Mouse (Mus musculus) lung, postnatal 10 days (tissue): Measurements from ENCODE around the gene Tasp1.
"Not testable (repeated sequence)": the region's sequence is repeated elsewhere in the genome, so short reads cannot be mapped to it uniquely, and the experiment has no call there.

Experiments
- DNase-seq: peaks from one replicate; pipeline ENCODE4 v3.0.0; 2021

Gene Tasp1

DNA sequence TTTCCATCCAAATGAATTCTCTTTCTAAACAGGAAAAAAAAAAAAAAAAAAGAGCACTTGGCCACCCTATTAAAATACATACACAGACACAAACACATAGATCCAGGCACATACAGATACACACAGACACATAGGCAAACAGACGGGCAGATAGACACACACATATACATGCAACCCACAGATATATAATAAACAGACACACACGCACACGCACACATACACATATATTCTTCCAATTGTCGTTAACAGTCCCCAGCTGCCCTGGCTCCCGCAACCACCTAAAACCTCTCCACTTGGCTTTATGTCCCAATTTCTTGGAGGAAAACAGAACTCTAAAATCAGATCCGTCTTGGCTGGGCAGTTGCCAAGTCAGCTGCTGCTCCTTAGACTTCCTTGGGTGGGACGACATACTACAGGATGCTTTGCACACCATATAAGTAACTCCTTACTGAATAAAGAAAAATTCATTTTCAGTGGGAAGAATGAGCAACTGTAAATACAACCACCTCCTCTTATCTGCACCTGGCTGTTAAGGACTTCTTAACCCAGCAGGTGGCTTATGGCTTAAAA lies 188.5 kb downstream of the Tasp1 start:
- peak; percentile 22 for DNase-seq

DNA sequence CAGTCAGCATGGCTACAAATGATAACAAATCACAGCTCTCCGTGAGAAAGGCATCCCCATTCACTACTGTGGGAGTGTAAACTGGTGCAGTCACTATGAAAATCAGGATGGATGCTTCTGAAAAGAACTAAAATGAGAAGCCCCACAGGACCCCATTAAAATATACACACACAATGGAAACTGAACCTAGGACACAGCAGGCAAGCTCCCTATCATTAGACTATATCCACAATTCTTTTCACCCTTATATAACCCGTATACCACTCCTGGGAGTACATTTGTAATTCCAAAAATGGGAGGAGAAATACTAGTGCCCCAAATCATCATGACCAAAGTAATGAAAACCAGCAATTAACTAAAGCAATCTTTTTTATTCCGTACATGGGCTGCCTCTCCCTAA lies 190.7 kb downstream of the Tasp1 start:
- DNase-seq, result no peak

DNA sequence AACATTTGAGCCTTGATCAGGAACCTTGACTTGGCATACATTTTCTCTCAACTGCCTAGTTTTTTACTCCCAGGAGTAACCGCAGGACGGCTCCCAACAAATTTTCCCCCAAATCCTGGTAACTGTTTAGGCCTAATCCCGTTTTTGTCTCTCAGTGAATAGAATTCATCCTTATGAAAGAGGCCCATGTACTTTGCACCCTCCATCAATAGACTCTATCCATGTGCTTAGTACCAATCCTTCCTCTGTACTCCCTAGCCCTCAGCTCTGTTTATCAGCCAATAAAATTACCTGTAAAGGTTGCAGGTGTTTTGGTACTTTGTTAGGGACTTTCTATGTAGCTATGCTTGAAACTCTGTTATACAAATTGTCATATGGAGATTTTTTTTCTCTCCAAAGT lies 192.4 kb downstream of the Tasp1 start:
- no peak for DNase-seq

DNA sequence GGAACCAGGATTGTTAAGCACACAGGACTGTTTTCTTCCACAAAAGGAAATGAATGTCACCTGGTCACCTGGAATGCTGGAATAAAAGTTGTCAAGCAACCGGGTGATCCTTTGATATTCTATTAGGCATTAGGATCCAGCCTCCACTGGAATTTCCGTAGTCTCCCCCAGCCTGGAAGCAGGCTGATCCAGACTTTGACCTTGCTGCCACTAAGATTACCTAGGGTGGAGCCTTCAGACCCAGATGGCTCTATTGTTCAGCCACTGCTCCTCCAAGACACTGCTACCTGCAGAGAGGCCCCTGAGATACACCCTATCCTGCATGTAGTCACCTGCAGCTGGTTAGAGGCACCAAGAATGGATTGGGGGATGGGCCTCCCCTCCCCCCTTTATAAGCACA lies 192.8 kb downstream of the Tasp1 start:
- DNase-seq, result no peak

DNA sequence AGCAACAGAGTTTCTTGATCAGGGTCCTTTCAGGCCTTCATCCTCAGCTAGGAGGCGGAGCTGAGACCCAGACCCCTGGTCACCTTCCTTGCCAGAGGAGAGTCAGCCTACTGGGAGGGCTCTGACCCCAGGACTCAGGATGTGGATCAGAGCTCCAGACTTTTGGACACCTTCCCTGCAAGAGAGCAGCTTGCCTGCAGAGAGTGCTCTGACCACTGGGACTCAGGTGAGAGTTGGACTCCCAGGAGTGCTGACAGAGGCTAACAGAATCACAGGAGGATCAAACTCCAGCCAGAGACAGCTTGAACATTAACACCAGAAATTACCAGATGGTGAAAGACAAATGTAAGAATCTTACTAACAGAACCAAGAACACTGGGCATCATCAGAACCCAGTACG lies 197.5 kb downstream of the Tasp1 start:
- not testable (repeated sequence) for DNase-seq

DNA sequence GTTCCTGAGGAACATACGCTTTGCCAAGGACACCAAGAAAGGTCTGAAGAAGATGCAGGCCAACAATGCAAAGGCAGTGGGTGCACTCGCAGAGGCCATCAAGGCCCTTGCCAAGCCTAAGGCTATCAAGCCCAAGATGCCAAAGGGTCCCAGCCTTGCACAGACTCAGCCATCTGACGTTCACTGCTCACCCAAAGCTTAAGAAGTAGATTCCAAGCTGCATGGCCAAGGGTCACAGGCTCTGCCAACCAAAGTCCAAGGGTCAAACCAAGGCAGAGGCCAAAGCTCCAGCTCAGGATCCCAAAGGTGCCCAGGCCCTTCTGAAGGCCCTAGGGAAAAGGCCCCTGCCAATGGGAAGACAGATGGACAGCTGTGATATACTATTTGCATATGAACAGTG lies 203.2 kb downstream of the Tasp1 start:
- not testable (repeated sequence) for DNase-seq

DNA sequence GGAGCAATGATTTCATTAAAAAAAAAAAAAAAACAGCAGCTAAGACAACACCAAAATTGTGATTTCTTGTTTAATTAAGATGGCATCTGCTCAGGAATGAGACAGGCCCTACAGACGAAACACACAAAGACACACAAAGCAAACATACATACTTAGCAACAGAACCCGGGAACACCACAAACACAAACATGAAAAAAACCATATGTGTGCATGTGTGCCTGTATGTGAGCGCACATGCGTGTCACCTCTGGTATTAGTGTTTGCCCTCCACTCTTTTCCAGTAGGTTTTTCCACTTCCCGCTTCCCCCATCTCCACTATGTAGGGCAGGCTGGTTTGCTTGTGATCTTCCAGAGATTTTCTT lies 206.5 kb downstream of the Tasp1 start:
- no peak for DNase-seq

DNA sequence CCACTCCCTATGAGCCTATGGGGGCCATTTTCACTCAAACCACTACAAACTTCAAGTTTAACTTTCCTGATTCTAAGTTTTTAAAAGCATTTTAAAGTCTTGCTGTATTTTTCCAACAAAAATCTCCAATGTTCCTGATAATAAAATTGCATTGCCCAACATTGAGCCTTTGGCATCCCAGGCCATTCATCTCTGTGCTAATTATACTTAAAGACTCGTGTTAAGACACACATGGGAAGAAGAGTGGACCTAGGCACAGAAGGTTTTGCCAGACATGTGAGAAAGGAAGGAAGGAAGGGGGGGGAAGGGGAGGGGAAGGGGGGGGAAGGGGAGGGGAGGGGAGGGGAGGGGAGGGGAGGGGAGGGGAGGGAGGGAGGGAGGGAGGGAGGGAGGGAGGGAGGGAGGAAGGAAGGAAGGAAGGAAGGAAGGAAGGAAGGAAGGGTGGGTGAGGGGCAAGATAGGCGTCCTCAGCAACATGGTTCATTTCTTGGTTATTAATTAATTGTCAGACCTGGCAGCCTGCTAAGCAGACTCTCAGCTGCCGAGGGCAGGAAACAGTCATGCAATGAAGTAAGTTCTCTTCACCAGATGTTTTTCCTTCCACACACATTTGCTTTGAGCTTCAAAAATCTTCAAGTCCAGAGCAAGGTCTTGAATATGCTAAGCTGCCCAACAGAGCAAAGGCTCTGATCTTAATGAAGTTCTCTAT lies 207.0 kb downstream of the Tasp1 start:
- peak; percentile 67 for DNase-seq

DNA sequence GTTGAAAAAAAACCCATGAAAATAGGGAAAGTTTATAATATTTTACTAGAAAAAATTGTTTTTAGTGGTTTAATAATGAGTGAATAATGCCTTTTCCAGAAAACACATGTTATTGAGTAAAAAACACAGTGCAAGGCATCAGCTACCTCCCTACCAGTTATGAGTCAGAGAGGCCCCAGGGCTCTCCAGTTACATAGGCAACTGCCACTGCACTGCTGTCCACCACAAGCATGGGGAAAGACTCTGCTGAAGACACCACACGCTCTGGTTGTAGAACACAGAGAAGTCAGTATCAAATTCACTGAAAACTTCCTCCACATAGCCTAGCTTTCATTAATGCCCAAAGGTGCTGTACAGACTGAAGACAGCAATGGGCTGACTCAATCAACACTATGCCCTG lies 217.0 kb downstream of the Tasp1 start:
- DNase-seq, result no peak

DNA sequence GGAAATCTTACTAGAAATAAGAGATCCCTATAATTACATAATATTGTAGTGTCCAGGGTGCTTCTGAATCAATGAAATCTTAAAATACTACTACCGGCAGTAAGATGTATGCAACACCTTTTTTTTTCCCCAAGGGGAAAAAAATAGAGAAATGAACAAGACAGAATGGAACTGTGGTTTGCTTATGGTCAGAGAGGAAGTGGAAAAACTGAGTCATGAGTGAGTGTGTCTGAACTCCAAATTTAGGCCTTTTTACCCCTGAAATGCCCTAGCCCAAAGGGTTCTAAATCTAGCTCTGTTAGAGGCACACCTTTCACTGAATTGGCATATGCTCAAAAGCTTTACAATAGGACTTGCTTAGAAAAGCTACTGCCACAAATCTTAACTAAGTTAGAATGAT lies 225.2 kb downstream of the Tasp1 start:
- no peak for DNase-seq

DNA sequence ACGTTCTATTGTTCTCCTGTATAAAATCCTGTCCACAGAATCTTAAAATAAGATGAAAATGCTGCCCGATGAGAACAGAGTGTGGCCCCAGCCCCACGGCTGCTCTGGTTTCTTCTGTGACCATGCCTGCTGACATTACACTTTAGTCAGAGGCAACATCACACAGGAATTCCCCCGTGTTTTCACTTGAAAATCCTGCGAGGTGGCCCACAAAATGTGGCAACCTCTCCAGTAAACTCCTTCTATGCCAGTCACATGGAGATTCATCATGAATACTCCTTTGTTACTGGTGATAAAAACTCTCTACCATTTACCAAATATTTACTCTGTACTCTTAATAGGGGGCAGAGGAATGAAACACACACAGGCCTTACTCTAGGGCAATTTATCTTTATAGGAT lies 225.7 kb downstream of the Tasp1 start:
- no peak for DNase-seq

DNA sequence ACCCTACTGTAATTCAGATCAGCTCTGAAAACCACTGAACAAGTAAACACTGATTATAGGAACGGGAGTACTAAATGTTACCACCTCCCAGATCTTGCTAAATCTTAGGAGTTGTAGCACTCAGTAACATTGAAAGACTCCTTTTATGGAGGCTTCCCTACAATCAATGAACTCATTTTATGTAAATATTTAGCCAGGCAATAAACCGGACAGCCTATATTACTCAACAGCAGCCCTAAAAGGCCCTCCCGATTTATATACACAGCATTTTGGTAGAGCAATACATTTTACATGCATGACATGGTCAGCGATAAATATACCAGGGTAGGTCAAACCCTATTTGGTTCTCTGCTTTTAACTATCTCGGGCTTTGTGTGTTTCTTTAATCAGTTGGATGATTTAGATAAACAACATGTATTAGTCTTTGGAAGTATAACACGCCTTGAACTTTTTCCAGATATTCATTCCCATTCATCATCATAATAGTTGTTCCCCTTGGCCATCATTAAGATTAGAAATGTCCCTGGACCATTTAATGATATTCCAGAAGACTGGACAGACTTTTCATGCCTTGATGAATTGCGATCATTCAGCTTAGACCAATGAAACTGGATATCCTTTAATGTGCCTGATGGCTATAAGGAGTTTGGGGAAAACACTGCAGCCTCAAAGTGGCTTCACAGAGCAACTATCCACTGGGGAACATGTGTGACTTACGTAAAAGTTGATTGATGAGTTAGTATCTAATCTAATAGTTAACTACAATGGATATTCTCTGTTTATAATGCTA lies 244.8 kb downstream of the Tasp1 start:
- DNase-seq, result no peak

DNA sequence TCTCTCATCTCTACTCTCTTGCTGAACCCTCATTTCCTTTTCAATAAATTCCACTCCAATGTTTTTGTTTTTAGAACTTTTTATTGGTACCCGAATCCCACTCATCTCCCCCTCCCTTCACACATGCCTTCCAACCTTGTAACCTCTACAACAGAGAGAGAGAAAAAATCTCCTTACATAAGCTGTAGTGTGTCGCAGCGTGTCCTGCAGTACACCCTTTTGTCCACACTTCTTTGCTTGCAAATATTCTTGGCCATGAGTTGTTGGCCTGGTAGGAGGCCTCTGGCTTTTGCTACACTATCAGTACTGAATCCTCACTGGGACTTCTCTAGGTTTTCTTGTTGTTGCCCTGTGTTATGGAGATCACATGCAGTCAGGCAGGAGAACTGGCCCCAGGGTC lies 249.3 kb downstream of the Tasp1 start:
- DNase-seq, result peak; percentile 5

DNA sequence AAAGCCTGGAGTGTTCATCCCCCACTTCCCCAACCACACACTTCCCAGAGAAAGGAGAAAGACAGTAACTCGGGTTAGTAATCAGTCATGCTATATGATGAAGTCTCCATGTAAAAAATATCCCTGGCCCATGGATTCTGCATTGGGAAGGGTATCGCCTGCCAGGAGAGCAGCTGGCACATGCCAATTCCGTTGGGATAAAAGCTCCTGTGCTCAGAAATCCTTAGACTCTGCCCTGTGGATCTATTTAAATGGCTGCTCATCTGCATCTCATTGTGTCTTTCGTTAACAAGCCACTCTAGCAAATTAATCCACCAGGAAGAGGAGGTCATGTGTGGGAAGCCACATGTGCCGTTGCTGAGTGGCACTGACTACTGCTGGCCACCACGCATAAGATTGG lies 258.7 kb downstream of the Tasp1 start:
- no peak for DNase-seq

DNA sequence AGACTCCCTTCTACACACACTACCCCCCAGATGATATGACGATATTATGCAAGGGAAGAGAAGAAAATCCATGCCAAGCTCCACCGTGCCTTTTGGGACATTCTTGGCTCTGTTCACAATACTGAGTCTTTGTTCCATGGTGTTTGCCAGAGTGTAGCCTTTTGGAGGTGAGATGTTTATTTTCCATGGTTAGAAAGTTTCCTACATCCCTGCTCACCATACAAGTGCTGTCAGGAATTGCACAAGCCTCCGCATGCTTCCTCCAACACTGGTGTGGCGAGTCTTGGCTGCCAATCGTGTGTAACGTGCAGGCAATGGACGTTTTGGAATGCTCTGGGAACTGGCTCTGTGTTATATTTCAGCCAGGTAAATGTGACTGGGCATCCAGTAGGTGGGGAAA lies 262.6 kb downstream of the Tasp1 start:
- peak; percentile 28 for DNase-seq

DNA sequence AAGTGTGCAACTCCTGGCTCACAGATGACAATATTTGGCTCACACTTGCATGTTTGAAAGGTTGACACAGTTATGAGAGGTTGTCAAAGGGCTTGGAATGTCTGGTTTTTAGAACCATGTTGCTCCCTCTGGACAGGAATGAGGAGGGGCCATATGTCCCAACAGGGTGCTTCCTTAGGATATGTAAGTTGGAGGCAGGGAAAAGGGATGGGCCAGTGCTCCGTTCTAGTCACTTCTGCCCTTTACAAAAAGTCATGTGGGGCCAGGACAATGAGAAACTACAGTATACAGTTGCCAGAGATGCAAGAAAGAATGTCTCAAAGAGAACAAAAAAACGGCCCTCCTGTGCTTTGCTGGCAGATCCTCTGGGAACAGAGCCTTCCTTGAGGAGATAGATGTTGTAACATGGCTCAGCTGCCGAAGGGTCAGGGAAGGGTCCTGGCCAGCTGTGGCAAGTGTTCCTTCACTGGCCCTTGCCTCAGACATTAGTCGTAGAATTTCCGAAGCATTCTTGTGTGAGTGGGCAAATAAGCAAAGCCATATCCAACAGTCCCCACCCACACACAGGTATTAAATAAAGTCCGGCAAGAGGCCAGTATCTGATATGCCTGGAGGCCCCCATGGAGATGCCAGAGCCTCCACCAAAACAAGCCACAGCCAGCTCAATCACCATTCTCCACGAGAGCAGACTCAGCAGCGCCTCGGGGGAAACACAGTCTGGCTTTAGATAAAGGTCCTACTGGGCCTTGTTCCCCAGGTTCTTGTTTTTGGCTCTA lies 274.1 kb downstream of the Tasp1 start:
- peak; percentile 73 for DNase-seq

DNA sequence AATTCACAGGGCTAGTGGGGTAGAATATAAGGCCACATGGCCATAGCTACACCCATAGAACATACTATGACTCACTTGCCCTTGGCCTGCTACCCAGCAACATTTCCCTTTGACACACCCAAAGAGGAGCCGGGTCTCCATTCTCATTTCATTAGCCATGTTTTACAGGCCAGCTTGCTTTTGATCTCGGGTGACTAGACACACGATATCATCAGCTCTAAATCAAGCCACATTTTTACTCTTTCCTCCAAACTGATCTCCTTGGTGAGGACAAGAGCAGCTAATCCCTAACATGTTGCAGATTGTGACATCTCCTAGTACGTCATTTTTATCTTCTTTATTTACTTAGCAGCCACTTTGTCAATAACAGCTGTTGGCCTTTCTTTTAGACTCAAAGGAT lies 277.9 kb downstream of the Tasp1 start:
- DNase-seq, result no peak

DNA sequence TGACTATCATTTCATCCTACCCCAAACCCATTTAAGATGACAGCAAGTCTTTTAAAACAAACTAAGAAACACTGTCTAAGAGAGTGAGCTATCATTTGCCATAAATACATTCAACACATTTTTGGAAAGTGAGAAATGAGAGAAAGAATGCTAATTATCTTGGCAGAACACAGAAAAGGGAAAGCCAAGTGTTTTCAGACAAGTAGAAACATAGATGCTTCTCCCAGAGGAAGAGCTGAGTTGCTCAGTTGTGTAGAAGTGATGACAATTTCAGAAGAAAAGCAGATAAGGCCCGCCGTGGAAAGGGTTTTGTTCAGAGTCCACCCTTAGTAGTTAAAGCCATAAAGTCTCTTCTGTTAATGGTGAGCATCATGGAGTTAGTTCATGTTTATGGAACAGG lies 281.7 kb downstream of the Tasp1 start:
- DNase-seq, result no peak

DNA sequence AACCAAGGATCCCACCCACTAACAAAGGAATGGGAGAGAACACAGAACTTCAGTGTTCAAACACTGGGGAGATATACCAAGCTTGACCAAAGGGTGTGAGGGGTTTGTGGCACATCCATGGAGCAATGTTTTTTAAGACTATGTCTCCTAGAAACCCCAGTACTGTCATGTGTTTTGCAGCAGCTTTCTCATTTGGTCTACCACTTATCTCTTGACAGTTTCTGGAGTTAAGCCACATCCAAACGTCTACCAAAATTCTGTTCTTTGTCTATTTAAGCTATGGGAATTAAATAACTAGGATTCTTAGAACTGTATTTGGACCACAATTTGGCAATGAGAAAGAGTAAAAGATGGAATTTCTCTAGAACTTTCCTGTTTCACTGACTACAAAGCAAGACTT lies 282.1 kb downstream of the Tasp1 start:
- DNase-seq, result peak; percentile 19
